Mouse (Mus musculus) Patski (cell line): ENCODE measurements at regions not wholly inside any gene's neighbourhood (a gene's known extent, or its start where the extent isn't known, plus 50 kb on each side); places are given as distances from the start of the nearest gene placed in this dataset.
A peak's percentile ranks its signal among the peaks of the same experiment; 100 is the strongest.

ENCODE experiments used
- ATAC-seq: fragments of 100-300 bp; one replicate; pipeline ENCODE4 v1.8.0; 2021
- CTCF ChIA-PET: fragments of 350-600 bp; sonication (Branson Sonifier 250); formaldehyde crosslinking; loops from one replicate; lab custom pipeline; 2022; ENCODE audit warnings: inconsistent platforms; lab: Charles Lee
- POLR2A ChIA-PET: fragments of 350-600 bp; sonication (Branson Sonifier 250); formaldehyde crosslinking; loops from one replicate; lab custom pipeline; 2022; ENCODE audit warnings: antibody characterized with exemption, inconsistent platforms; lab: Charles Lee
- DNase-seq: peaks from one replicate; pipeline ENCODE4 v3.0.0-alpha.2; 2011; ENCODE audit warnings: low read depth, low spot score
- H3K27me3 ChIP-seq: fragments of 371-371 bp; one replicate; pipeline ENCODE4 v1.5.1; 2021
- CTCF ChIP-seq: fragments of 100-300 bp; IDR thresholded peaks from one replicate; pipeline ENCODE4 v1.5.1; 2021
- in situ Hi-C: fragments of 300-500 bp; cut with MboI; formaldehyde crosslinking; loops from 3 replicates; pipeline ENCODE4 v1.11.1; 2018; ENCODE audit warnings: low pct_unique_long_range_greater_than_20kb, mixed read lengths

GRCm38 (mm10) chr5:64430501-64430900 is 274.4 kb downstream of the Tbc1d1 start:
- H3K27me3 ChIP-seq, result no peaks in the 10 kb centered on the region
- TF ChIP-seq CTCF, result no peak
- POLR2A ChIA-PET, result no interaction called here
- ATAC-seq, result no peak
- no peak for DNase-seq
- CTCF ChIA-PET, result interaction anchor here (1.1 to 2.3 kb wide), 2 partner anchors 8 to 14 kb away, joined by 3 to 8 read pairs; no protein-coding TSS in a partner anchor
- in situ Hi-C loops, result no loop called here

- ATAC-seq (no peak), DNase-seq (no peak)
- in situ Hi-C loops, result no loop called here
- TF ChIP-seq CTCF, result no peak
- ChIA-PET POLR2A (interaction anchor here (0.7 kb wide), 1 partner anchor 435 kb away, joined by 3 read pairs; no protein-coding TSS in a partner anchor), CTCF (interaction anchor here (1.0 to 1.2 kb wide), 2 partner anchors 13 to 20 kb away, joined by 3 to 4 read pairs; no protein-coding TSS in a partner anchor)
- H3K27me3 ChIP-seq, result no peaks in the 10 kb centered on the region
Measured at GRCm38 (mm10) chr5:64431624-64432023, 275.5 kb downstream of the Tbc1d1 start.

- ATAC-seq, result no peak
- TF ChIP-seq CTCF, result no peak
- POLR2A ChIA-PET, result no interaction called here
- in situ Hi-C loops, result no loop called here
- CTCF ChIA-PET, result interaction anchor here (0.8 to 1.0 kb wide), 2 partner anchors 11 to 433 kb away, joined by 3 read pairs; no protein-coding TSS in a partner anchor
- no peak for DNase-seq
- no peaks in the 10 kb centered on the region for H3K27me3 ChIP-seq
Measured at GRCm38 (mm10) chr5:64433786-64434185, 277.7 kb downstream of the Tbc1d1 start.

- in situ Hi-C loops, result no loop called here
- no peak for ATAC-seq
Measured at GRCm38 (mm10) chr5:64435491-64435890, 279.4 kb downstream of the Tbc1d1 start.

GRCm38 (mm10) chr5:64435958-64436357 is 279.9 kb downstream of the Tbc1d1 start:
- in situ Hi-C loops, result no loop called here
- no peak for TF ChIP-seq CTCF
- ChIA-PET POLR2A (no interaction called here), CTCF (interaction anchor here (0.9 kb wide), 1 partner anchor 27 kb away, joined by 3 read pairs; no protein-coding TSS in a partner anchor)
- no peak for DNase-seq
- no peaks in the 10 kb centered on the region for H3K27me3 ChIP-seq
- no peak for ATAC-seq

More at GRCm38 (mm10) chr5:64435491-64435890, 279.4 kb downstream of the Tbc1d1 start:
- no peak for DNase-seq
- TF ChIP-seq CTCF, result no peak
- H3K27me3 ChIP-seq, result no peaks in the 10 kb centered on the region
- POLR2A ChIA-PET, result no interaction called here
- CTCF ChIA-PET, result no interaction called here

GRCm38 (mm10) chr5:64437720-64438119 is 281.6 kb downstream of the Tbc1d1 start:
- TF ChIP-seq CTCF, result no peak
- DNase-seq, result no peak
- CTCF ChIA-PET, result interaction anchor here (1.2 to 2.0 kb wide), 4 partner anchors 8 to 46 kb away, joined by 3 to 8 read pairs (median 6); no protein-coding TSS in a partner anchor
- POLR2A ChIA-PET, result no interaction called here
- no peaks in the 10 kb centered on the region for H3K27me3 ChIP-seq
- no peak for ATAC-seq
- in situ Hi-C loops, result no loop called here

- POLR2A ChIA-PET, result no interaction called here
- DNase-seq, result no peak
- CTCF ChIA-PET, result interaction anchor here (1.1 to 2.0 kb wide), 4 partner anchors 9 to 375 kb away, joined by 3 to 8 read pairs (median 5); no protein-coding TSS in a partner anchor
- in situ Hi-C loops, result no loop called here
- no peak for TF ChIP-seq CTCF
- no peaks in the 10 kb centered on the region for H3K27me3 ChIP-seq
- no peak for ATAC-seq
Measured at GRCm38 (mm10) chr5:64438446-64439134, 282.5 kb downstream of the Tbc1d1 start.

- in situ Hi-C loops, result no loop called here
- no peak for TF ChIP-seq CTCF
- DNase-seq, result no peak
- POLR2A ChIA-PET, result no interaction called here
- CTCF ChIA-PET, result interaction anchor here (1.3 to 1.8 kb wide), 2 partner anchors 10 to 15 kb away, joined by 3 to 5 read pairs; no protein-coding TSS in a partner anchor
- ATAC-seq, result no peak
- no peaks in the 10 kb centered on the region for H3K27me3 ChIP-seq
Measured at GRCm38 (mm10) chr5:64447847-64448246, 291.7 kb downstream of the Tbc1d1 start.

GRCm38 (mm10) chr5:64452668-64453334 is 296.7 kb downstream of the Tbc1d1 start:
- TF ChIP-seq CTCF, result no peak
- H3K27me3 ChIP-seq, result no peaks in the 10 kb centered on the region
- DNase-seq (peak; percentile 28), ATAC-seq (no peak)
- in situ Hi-C loops, result no loop called here
- CTCF ChIA-PET, result interaction anchor here (1.1 kb wide), 1 partner anchor 11 kb away, joined by 3 read pairs; no protein-coding TSS in a partner anchor
- POLR2A ChIA-PET, result no interaction called here

- TF ChIP-seq CTCF, result no peak
- ATAC-seq, result no peak
Measured at GRCm38 (mm10) chr5:64459807-64460206, 303.7 kb downstream of the Tbc1d1 start.

More at GRCm38 (mm10) chr5:64459807-64460206, 303.7 kb downstream of the Tbc1d1 start:
- no peaks in the 10 kb centered on the region for H3K27me3 ChIP-seq
- in situ Hi-C loops, result no loop called here
- DNase-seq, result no peak
- POLR2A ChIA-PET, result no interaction called here
- CTCF ChIA-PET, result no interaction called here
